Mouse (Mus musculus): ENCODE data around the gene Rab11fip4.

GRCm38 (mm10) chr11:79638691-79639090 lies 47.7 kb downstream of the Rab11fip4 start:
- TF ChIP-seq CTCF (IDR thresholded peaks at IDR 0.05; ENCODE audit: control insufficient read depth, insufficient read depth, low read length) (no peak), POLR2A (IDR thresholded peaks at IDR 0.05; ENCODE audit: borderline replicate concordance, control insufficient read depth, low read depth, low read length) (no peak)
